Mouse (Mus musculus) midbrain, embryonic 14.5 days (tissue): ENCODE results near the gene Ifnz. TPM values are rescaled to one million over a fixed set of nuclear protein-coding genes. Genes with fewer than 3 reads are reported as not detected.
"Not testable (repeated sequence)": the region's sequence is repeated elsewhere in the genome, so short reads cannot be mapped to it uniquely, and the experiment has no call there.

Experiments
- ATAC-seq: fragments of 200-750 bp; cut with Nextera tagmentation; 2 replicates; pipeline ENCODE4 v1.8.0; 2017; ENCODE audit warnings: moderate number of reproducible peaks, moderate library complexity; ENCODE audit not compliant: low FRiP score, low TSS enrichment
- DNase-seq: peaks from one replicate; pipeline ENCODE4 v3.0.0-alpha.2; 2015
- H3K27ac ChIP-seq: fragments of 300-500 bp; sonication (generic); replicated peaks from 2 replicates; pipeline ENCODE4 v1.5.1; 2014; ENCODE audit warnings: mild to moderate bottlenecking, low read depth, low read length, moderate library complexity
- H3K27me3 ChIP-seq: fragments of 300-500 bp; sonication (generic); 2 replicates; pipeline ENCODE4 v1.6.1; 2014; ENCODE audit warnings: low read length, control low read depth, mixed read lengths; ENCODE audit not compliant: control insufficient read depth, insufficient read depth
- H3K36me3 ChIP-seq: fragments of 300-500 bp; sonication (generic); 2 replicates; pipeline ENCODE4 v1.6.1; 2014; ENCODE audit warnings: low read length, control low read depth; ENCODE audit not compliant: control insufficient read depth, insufficient read depth
- H3K4me1 ChIP-seq: fragments of 300-500 bp; sonication (generic); 2 replicates; pipeline ENCODE4 v1.6.1; 2014; ENCODE audit warnings: mild to moderate bottlenecking, antibody characterized with exemption, low read length, control low read depth; ENCODE audit not compliant: control insufficient read depth, insufficient read depth
- H3K4me2 ChIP-seq: fragments of 300-500 bp; sonication (generic); 2 replicates; pipeline ENCODE4 v1.6.1; 2014; ENCODE audit warnings: mild to moderate bottlenecking, low read length, moderate library complexity
- H3K4me3 ChIP-seq: fragments of 300-500 bp; sonication (generic); replicated peaks from 2 replicates; pipeline ENCODE4 v1.5.1; 2014; ENCODE audit warnings: low read depth, low read length
- H3K9ac ChIP-seq: fragments of 300-500 bp; sonication (generic); replicated peaks from 2 replicates; pipeline ENCODE4 v1.6.1; 2014; ENCODE audit warnings: mild to moderate bottlenecking, low read length, moderate library complexity
- H3K9me3 ChIP-seq: fragments of 300-500 bp; sonication (generic); 2 replicates; pipeline ENCODE4 v1.6.1; 2016; ENCODE audit warnings: low read length, control low read depth, mixed read lengths; ENCODE audit not compliant: control insufficient read depth
- WGBS: fragments of 180-500 bp; shearing (Covaris S2); extraction: QIAGEN DNeasy Blood & Tissue Kit; methylation state at CpG from one replicate; pipeline ENCODE4 v1.1.7; 2014; 5-methylcytosine and 5-hydroxymethylcytosine counted together
- polyA plus RNA-seq: library from polyadenylated mRNA; unstranded; fragments of >200 nt; fragmentation: Nextera tagmentation; extraction: Ambion mirVana; gene quantifications from 2 replicates; pipeline ENCODE4 v1.2.1, GENCODE M21; 2014

Gene Ifnz
- polyA plus RNA-seq, 1 experiment from 2014 or later, result not detected

DNA sequence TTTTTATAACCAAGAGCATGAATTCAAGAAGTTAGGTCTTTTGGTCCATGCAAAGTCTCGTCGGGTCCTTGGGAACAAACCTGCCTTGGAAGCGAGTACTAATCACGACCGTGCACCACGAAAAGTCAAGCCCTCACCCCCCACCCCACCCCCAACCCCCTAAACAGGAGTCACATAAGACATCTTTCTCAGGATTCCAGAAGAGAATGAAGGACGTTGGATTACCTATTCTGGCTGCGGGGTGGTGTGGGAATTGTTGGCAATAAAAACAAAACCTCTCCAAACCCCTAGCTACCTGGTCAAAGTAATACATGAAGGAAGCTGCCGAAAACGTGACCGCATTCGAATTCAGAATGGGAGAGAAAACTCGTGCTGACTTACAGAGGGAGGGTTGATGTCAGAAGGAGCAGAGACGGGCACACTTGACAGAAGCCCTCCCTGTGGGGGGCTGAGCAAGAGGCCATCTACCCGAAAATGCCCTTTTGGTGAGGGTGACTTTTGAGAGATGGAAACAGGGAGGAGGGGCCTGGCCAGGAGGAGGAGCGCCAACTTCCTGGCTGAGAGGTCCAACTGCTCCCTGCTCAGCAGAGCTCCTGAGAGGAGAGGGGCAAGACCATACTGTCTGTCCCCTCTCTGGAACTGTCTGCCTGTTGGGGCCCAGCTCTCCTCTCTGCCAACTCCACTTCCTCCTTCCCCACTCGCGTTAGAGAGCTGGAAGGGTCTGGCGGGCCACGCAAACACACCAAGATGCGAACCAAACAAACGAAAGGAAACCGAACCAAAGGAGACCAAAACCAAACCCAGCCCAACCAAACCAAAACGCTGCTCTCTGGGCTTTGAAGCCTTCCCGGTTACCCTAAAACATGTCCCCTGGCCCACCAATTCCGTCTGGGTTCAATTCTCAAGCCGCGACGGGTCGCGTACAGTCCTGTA lies 25.1 kb upstream of the Ifnz start:
- Histone ChIP-seq H3K4me2 (peak overlapping the region; percentile 75), H3K27ac (peak overlapping the region; percentile 55; the same call in 1 of the 2 replicates), H3K9ac (peak overlapping the region; percentile 49), H3K4me3 (peak overlapping the region; percentile 38)
- 12% methylated on average over 28 of the region's 31 CpGs for WGBS
- DNase-seq, ATAC-seq, H3K9me3 ChIP-seq, H3K4me1 ChIP-seq, H3K36me3 ChIP-seq, H3K27me3 ChIP-seq: not testable (repeated sequence)

GRCm38 (mm10) chr4:88757628-88758031 lies 24.3 kb upstream of the Ifnz start:
- not testable (repeated sequence) for H3K9me3 ChIP-seq, H3K4me1 ChIP-seq, H3K36me3 ChIP-seq, H3K27me3 ChIP-seq
- peak; percentile 100 for ATAC-seq
- Histone ChIP-seq H3K9ac (peak overlapping the region; percentile 49), H3K27ac (peak overlapping the region; percentile 55; the same call in 1 of the 2 replicates), H3K4me2 (peak overlapping the region; percentile 75), H3K4me3 (peak overlapping the region; percentile 38)
- DNase-seq, result peak; percentile 90
- 0% methylated on average over 19 of the region's 21 CpGs for WGBS

DNA sequence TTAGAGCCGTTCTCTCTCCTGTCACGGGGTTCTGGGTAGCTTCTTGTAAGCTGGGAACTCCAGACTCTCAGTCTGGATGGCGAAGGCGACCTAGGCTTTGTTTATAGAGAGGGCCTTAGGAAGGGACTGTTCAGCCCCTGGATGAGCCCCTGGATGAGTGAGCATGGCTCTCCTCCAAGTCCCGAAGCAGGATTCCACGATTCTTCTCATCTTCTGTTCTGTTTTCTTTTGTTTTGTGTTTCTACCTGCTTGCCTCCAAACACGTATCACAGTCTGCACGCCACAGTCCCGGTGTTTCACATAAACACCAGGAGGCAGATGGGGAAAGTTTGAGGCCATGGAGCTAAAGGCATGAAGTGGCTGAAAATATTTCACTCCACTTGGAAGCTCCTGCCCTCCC lies 23.2 kb upstream of the Ifnz start:
- not testable (repeated sequence) for H3K4me1 ChIP-seq, ATAC-seq, H3K36me3 ChIP-seq, H3K27me3 ChIP-seq, H3K4me2 ChIP-seq, H3K9me3 ChIP-seq, H3K9ac ChIP-seq, DNase-seq, H3K27ac ChIP-seq, H3K4me3 ChIP-seq
- WGBS, result 89% methylated on average over 9 of the region's 9 CpGs

GRCm38 (mm10) chr4:88759610-88760268 lies 22.2 kb upstream of the Ifnz start, which contains the start of gene Gm13283:
TSS of gene Gm13283 (plus strand) at chr4:88760119.
- ATAC-seq, H3K36me3 ChIP-seq, H3K4me1 ChIP-seq, H3K27ac ChIP-seq, H3K9me3 ChIP-seq, H3K27me3 ChIP-seq, H3K9ac ChIP-seq, DNase-seq: not testable (repeated sequence)
- WGBS, result 21% methylated on average over 8 of the region's 14 CpGs
- H3K4me2 ChIP-seq, result peak within 1 kb of the TSS; percentile 51
- H3K4me3 ChIP-seq, result peak within 1 kb of the TSS; percentile 21; the same call in 1 of the 2 replicates

DNA sequence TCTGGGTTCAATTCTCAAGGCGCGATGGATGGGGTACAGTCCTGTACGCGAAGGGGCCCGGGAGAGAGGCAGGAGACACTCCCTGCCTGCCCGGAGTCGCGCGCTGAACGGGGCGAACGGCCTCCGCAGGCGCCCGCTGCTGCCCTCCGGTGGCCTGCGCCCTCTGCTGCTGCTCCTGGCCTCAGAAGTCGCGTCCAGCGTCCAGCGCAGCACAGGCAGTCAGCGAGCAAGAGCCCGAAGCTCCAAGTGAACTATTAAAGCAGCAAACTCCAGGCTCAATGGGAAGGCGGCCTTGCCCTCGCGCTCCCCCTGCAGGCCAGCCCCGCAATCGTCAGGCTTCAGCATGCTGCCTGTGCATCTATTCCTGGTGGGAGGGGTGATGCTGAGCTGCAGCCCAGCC lies 21.5 kb upstream of the Ifnz start:
- not testable (repeated sequence) for H3K27ac ChIP-seq, ATAC-seq, H3K4me1 ChIP-seq, H3K9me3 ChIP-seq, H3K27me3 ChIP-seq, H3K36me3 ChIP-seq, H3K9ac ChIP-seq
- peak overlapping the region; percentile 51 for H3K4me2 ChIP-seq
- H3K4me3 ChIP-seq, result peak overlapping the region; percentile 21; the same call in 1 of the 2 replicates
- DNase-seq, result peak; percentile 81
- WGBS, result 0% methylated on average over 24 of the region's 28 CpGs

DNA sequence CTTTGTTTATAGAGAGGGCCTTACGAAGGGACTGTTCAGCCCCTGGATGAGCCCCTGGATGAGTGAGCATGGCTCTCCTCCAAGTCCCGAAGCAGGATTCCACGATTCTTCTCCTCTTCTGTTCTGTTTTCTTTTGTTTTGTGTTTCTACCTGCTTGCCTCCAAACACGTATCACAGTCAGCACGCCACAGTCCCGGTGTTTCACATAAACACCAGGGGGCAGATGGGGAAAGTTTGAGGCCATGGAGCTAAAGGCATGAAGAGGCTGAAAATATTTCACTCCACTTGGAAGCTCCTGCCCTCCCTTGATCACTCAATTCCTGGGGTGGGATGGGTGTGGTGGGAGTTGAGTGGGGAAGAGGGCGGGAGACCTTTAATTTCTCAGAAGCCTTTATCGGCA lies 20.2 kb upstream of the Ifnz start:
- not testable (repeated sequence) for H3K36me3 ChIP-seq, H3K4me3 ChIP-seq
- WGBS, result 73% methylated on average over 6 of the region's 8 CpGs

DNA sequence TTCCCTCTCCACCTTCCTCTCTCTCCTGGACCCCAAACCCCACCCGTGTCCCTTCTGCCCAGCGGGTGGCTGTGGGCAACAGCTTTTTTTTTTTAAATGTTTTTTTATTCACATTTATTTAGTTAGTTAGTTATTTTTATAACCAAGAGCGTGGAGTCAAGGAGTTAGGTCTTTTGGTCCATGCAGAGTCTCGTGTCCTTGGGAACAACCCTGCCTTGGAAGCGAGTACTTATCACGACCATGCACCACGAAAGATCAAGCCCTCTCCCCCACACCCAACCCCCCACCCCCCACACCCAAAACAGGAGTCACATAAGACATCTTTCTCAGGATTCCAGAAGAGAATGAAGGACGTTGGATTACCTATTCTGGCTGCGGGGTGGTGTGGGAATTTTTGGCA lies 19.6 kb upstream of the Ifnz start:
- WGBS, result 65% methylated on average over 8 of the region's 9 CpGs
- not testable (repeated sequence) for H3K4me3 ChIP-seq, H3K27ac ChIP-seq, H3K9ac ChIP-seq, H3K4me2 ChIP-seq, H3K27me3 ChIP-seq, H3K36me3 ChIP-seq, ATAC-seq, H3K9me3 ChIP-seq, DNase-seq, H3K4me1 ChIP-seq

More for the DNA sequence above, 20.2 kb upstream of the Ifnz start:
- H3K27me3 ChIP-seq, ATAC-seq, H3K27ac ChIP-seq, H3K9me3 ChIP-seq, H3K4me2 ChIP-seq, H3K4me1 ChIP-seq, DNase-seq, H3K9ac ChIP-seq: not testable (repeated sequence)

DNA sequence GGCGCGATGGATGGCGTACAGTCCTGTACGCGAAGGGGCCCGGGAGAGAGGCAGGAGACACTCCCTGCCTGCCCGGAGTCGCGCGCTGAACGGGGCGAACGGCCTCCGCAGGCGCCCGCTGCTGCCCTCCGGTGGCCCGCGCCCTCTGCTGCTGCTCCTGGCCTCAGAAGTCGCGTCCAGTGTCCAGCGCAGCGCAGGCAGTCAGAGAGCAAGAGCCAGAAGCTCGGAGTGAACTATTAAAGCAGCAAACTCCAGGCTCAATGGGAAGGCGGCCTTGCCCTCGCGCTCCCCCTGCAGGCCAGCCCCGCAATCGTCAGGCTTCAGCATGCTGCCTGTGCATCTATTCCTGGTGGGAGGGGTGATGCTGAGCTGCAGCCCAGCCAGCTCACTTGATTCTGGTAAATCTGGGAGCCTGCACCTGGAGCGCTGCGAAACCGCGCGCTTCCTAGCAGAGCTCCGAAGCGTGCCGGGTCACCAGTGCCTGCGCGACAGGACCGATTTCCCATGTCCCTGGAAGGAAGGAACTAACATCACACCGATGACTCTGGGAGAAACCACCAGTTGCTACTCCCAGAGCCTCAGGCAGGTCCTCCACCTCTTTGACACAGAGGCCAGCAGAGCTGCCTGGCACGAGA lies 18.4 kb upstream of the Ifnz start:
- H3K9me3 ChIP-seq, H3K27me3 ChIP-seq, H3K27ac ChIP-seq, H3K4me1 ChIP-seq, ATAC-seq, H3K9ac ChIP-seq, H3K36me3 ChIP-seq: not testable (repeated sequence)
- WGBS, result 2% methylated on average over 25 of the region's 42 CpGs
- peak overlapping the region; percentile 51 for H3K4me2 ChIP-seq
- DNase-seq, result peak; percentile 71
- peak overlapping the region; percentile 19 for H3K4me3 ChIP-seq
